Mouse (Mus musculus) cerebellum, postnatal 10 days (tissue): ENCODE measurements around the gene Il11.

Experiments used
- DNase-seq, 2 experiments: peaks; one replicate each; pipeline ENCODE4 v3.0.0; 2021; ENCODE audit warnings: mixed read lengths in 2 of 2

The Il11 gene

DNA sequence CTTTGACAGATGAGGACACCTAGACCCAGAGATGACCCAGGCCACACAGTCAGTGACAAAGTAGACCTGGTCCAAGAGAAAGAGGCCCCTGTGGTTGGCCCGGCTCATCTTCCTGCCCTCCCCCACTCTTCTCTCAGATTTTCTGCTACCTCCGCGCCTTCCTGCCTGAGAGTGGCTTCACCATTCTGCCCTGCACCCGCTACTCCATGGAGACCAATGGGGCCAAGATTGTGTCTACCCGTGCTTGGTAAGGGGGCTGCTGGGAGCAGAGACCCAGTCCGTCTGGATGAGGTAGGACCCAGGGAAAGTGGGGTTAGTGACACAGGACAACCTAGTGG, 40.2 kb downstream of the Il11 start:
- DNase-seq: no peak

GRCm38 (mm10) chr7:4741672-4742481, 40.8 kb downstream of the Il11 start:
- peak; percentile 34 to 40 for DNase-seq

GRCm38 (mm10) chr7:4741151-4741550, 41.5 kb downstream of the Il11 start:
- DNase-seq: peak; percentile 82 to 84

DNA sequence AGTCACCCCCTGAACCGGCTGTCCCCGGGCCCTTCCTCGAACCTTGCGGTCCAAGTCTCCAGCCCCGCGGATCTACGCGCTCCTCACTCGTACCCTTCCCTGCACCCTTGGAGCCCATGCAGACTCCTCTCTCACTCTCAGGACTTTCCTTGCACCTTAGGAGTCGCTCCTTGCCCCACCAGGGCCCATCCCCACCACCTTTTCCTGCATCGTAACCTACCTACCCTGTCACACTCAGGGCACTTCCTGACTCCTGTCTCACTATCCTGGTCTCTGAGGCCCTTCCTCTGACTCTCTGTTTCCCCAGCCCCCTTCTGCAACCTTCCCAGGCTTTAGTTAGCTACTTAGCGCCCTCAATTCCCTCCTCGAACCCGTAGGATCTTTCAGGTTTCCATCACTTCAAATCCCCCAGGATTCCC, 42.3 kb downstream of the Il11 start:
- peak in 1 of 2 experiments; percentile 42 for DNase-seq

DNA sequence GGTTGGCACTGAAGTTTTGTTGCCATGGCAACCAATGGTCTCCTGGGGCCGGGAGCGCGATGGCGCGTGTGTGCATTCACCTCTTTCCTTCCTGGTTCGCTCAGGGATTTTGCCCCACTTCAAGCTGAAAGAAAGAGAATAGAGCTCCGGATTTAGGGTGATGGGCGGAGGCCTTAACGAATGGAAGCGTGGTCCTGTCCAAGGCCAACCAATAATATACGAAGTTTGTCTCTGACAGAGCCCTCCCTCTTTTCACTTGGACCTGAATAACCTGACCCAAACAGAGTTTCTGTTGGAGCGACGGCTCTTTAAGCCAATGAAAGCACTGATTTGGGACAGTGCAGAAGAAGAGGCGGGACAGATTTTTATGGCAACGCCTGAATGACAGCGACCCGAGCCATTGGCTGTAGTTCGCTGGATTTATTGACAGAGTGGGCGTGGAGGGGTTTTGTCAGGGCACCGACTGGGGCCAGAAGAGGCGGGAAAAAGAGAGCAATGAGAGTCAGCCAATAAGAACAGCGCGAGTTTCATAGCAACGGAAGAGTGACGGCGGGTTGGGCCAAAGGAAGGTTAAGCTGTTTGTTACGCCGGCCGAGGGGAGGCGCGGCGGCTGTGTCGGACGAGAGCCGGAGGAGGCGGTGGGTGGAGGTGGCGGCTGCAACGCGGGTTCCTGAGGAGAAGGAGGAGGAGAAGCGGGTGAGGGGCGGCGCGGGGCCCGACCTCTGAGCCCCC, 42.9 kb downstream of the Il11 start, which contains the start of gene Kmt5c:
Gene Kmt5c, plus strand, starts transcription at position 572 of the 732 bp plus-strand sequence.
- DNase-seq: peak; percentile 97 to 99

DNA sequence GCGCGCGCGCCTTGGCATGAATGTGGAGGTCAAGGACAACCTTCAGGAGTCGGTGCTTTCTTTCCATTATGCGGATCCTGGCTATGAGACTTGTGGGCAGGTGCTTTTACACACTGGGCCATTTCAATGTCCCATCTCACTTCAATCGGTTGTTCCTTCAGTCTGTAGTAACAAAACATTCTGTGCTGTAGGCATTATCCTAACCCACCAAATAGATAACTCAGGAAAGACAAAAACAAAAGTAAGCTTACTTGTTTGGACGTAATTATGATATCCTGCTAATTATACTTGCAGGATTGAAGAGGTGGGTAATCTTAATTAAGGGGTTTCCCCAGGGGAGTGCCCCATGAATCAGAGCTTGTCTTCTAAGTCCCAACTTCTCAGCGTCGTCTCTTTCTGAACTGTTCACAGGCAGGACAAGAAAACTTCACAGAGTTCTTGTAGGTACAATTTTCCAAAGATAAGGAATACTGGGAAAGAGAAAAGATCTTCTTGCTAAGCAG, 43.6 kb downstream of the Il11 start:
- peak; percentile 26 to 36 for DNase-seq

GRCm38 (mm10) chr7:4732968-4733392, 49.7 kb downstream of the Il11 start:
- no peak for DNase-seq

GRCm38 (mm10) chr7:4731090-4731489, 51.6 kb downstream of the Il11 start:
- DNase-seq: no peak

DNA sequence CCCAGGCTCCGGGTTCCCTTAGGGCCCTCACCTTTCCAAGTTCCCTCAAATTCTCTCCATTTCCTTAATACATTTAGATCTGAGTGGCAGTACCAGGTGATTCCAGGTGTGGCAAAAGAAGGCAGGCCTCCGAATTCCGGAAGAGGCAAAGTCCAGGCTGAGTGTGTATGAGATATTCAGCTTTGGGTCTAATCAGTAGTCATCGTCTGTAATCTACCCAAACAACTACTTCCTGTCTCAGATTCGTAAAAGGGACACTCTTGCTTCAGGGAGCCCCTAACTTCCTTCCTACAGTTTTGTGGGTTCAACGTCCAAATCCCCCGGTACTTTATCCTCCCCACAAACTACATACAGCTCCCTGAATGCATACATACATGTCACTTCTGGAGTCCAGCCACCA, 57.5 kb downstream of the Il11 start, which contains the start of gene Tmem150b:
Gene Tmem150b, minus strand, starts transcription at position 81 of the 400 bp plus-strand sequence.
- DNase-seq: no peak

DNA sequence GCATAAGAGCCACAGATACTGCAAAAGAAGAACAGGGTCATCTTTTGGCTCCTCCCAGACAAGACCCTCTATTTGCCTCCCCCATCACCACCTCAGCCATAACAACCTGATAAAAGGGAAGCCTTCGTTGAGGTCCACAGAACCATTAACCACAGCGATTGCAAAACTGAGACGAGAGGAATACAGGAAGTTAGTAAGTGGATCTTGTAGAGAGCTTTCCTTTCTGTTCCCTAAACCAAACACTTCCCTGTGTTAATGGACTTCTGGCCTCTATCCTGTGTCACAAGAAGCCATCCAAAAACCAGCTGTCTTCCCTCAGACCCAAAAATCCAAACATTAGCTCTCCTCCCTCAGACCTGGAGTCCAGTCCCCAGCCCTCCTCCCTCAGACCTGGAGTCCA, 58.3 kb downstream of the Il11 start:
- no peak for DNase-seq

- DNase-seq: peak; percentile 67 to 69
Observed at GRCm38 (mm10) chr7:4723508-4723907, 59.2 kb downstream of the Il11 start.
